ENCODE assay signal across 24 mouse cellular contexts in the genomic region with DNA sequence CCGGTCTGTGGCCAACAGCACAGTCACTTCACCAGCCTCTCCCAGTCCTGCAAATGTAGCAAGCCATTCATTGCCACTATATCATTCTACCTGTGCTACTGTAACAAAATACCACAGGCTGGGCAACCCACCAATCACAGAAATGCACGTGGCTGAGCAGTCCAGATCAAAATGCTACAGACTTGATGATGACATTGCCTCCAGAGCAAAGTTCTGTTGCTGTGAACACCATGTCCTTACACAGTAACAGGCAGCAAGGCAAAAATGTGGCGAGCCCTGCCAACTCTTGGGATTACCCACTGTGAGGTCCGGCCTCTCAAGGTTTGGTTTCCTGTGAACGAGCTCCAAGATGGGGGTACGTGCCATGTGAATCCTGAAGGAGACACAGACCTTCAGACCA. TPM values are rescaled to one million over a fixed set of nuclear protein-coding genes. Genes with fewer than 3 reads are reported as not detected.
DNase-seq lines count a peak whose midpoint lies in the region; ATAC-seq and TF ChIP-seq lines count a peak whose summit lies in the region.
"Had no signal": no experiment of that assay in that cellular context is flagged by ENCODE, and none has a peak within 500 bp of the region (broad histone marks: within the 10 kb centered on the region; RNA-seq: fewer than 3 reads in every experiment).

No protein-coding gene starts in this region.

- TF ChIP-seq EP300 in liver, postnatal 0 days (IDR thresholded peaks at IDR 0.05; ENCODE audit: low read depth), result no peak

- no peak for TF ChIP-seq POLR2A in kidney, adult 2 months (IDR thresholded peaks at IDR 0.05; ENCODE audit: low read depth, low read length)
- TF ChIP-seq POLR2A in liver, adult 2 months (IDR thresholded peaks at IDR 0.05; ENCODE audit: extremely low read depth, insufficient read depth, low read length), result no peak

- DNase-seq in kidney, adult 2 months, result peak; percentile 3
- no peak for DNase-seq in kidney, postnatal 4 days
- peak; percentile 83 for DNase-seq in liver, adult 2 months (ENCODE audit: extremely low read depth, low read depth, low spot score)
- no peak for DNase-seq in liver
- no peak for DNase-seq in liver, postnatal 0 days
- DNase-seq: adrenal gland, adult 2 months; adrenal gland, adult 8-10 months; adrenal gland, postnatal 10 days; adrenal gland, postnatal 14 days; adrenal gland, postnatal 25 days; adrenal gland, postnatal 36 days; B cell, adult 2 months; cerebellum, adult 11 months; cerebellum, adult 11-12 months; cerebellum, adult 18-20 months had no signal

- no peaks in the 10 kb centered on the region for H3K9me3 ChIP-seq in liver, postnatal 0 days (ENCODE audit: low read length)
- no peaks in the 10 kb centered on the region for H3K9me3 ChIP-seq in liver, embryonic 12.5 days (replicated peaks)

- no peak overlapping the region for H3K27ac ChIP-seq in kidney, adult 2 months (ENCODE audit: insufficient read depth, low read depth, low read length)
- H3K27ac ChIP-seq in liver, adult 2 months (replicated peaks; ENCODE audit: insufficient read depth, low read depth, low read length), result no peak overlapping the region
- no peak overlapping the region for H3K27ac ChIP-seq in liver, postnatal 0 days (ENCODE audit: low read depth)
- no peak overlapping the region for H3K27ac ChIP-seq in liver, embryonic 12.5 days

- no peak for TF ChIP-seq CTCF in kidney, adult 2 months (conservative IDR thresholded peaks at IDR 0.05; ENCODE audit: insufficient read depth, insufficient read length, low read depth, low read length)
- no peak for TF ChIP-seq CTCF in liver, adult 2 months (IDR thresholded peaks at IDR 0.05; ENCODE audit: low read depth, low read length)
- no peak for TF ChIP-seq CTCF in liver, postnatal 0 days (IDR thresholded peaks at IDR 0.05; ENCODE audit: low read depth)

- no peaks in the 10 kb centered on the region for H3K27me3 ChIP-seq in kidney, adult 2 months (replicated peaks; ENCODE audit: control insufficient read depth, insufficient read depth, low read length)
- H3K27me3 ChIP-seq in liver, adult 2 months (ENCODE audit: control insufficient read depth, insufficient read depth, low read length), result no peaks in the 10 kb centered on the region
- H3K27me3 ChIP-seq in liver, postnatal 0 days (ENCODE audit: insufficient read depth, low read length), result no peaks in the 10 kb centered on the region
- H3K27me3 ChIP-seq in liver, embryonic 12.5 days (replicated peaks), result peaks cover 24% of the 10 kb centered on the region
- H3K27me3 ChIP-seq: Patski had no signal

- no peak overlapping the region for H3K4me2 ChIP-seq in liver, postnatal 0 days (ENCODE audit: low read depth, low read length)
- no peak overlapping the region for H3K4me2 ChIP-seq in liver, embryonic 12.5 days

- H3K9ac ChIP-seq in liver, adult 2 months (ENCODE audit: low read depth, low read length), result no peak overlapping the region
- H3K9ac ChIP-seq in liver, postnatal 0 days (replicated peaks), result no peak overlapping the region
- no peak overlapping the region for H3K9ac ChIP-seq in liver, embryonic 12.5 days

- H3K4me1 ChIP-seq in kidney, adult 2 months (ENCODE audit: control insufficient read depth, insufficient read depth, low read length), result no peaks in the 10 kb centered on the region
- peaks cover 1% of the 10 kb centered on the region; the same call in 1 of the 2 replicates for H3K4me1 ChIP-seq in liver, adult 2 months (ENCODE audit: control insufficient read depth, insufficient read depth, low read length)
- H3K4me1 ChIP-seq in liver, postnatal 0 days (ENCODE audit: insufficient read depth), result no peaks in the 10 kb centered on the region
- H3K4me1 ChIP-seq in liver, embryonic 12.5 days, result peaks cover 7% of the 10 kb centered on the region; the same call in 1 of the 2 replicates

- no peaks in the 10 kb centered on the region for H3K36me3 ChIP-seq in kidney, adult 2 months (ENCODE audit: control insufficient read depth, insufficient read depth, low read length)
- H3K36me3 ChIP-seq in liver, adult 2 months (ENCODE audit: control insufficient read depth, insufficient read depth, low read length), result no peaks in the 10 kb centered on the region
- no peaks in the 10 kb centered on the region for H3K36me3 ChIP-seq in liver, postnatal 0 days (replicated peaks; ENCODE audit: insufficient read depth, low read length)
- H3K36me3 ChIP-seq in liver, embryonic 12.5 days, result no peaks in the 10 kb centered on the region
- H3K36me3 ChIP-seq: G1E had no signal

- WGBS in kidney, adult 2 months, result 81% methylated on average over 6 of the region's 6 CpGs
- 62% methylated on average over 6 of the region's 6 CpGs for WGBS in liver, adult 2 months
- WGBS in liver, postnatal 0 days (ENCODE audit: insufficient replicate concordance), result 80% methylated on average over 6 of the region's 6 CpGs
- 68% methylated on average over 6 of the region's 6 CpGs for WGBS in liver, embryonic 12.5 days (ENCODE audit: insufficient replicate concordance)

- no peaks in the 10 kb centered on the region for H3K79me2 ChIP-seq in liver, adult 2 months (ENCODE audit: control insufficient read depth, insufficient read depth, low read length)

- H3K4me3 ChIP-seq in kidney, adult 2 months (ENCODE audit: insufficient read depth, low read depth, low read length), result no peak overlapping the region
- no peak overlapping the region for H3K4me3 ChIP-seq in liver, adult 2 months (ENCODE audit: insufficient read depth, low read depth, low read length)
- H3K4me3 ChIP-seq in liver, postnatal 0 days (ENCODE audit: low read depth, low read length), result no peak overlapping the region
- no peak overlapping the region for H3K4me3 ChIP-seq in liver, embryonic 12.5 days

- peak; percentile 67 for ATAC-seq in liver, postnatal 0 days
- no peak for ATAC-seq in liver, embryonic 12.5 days
- ATAC-seq: activated CD4-positive, CD25-positive, alpha-beta regulatory T cell, adult 4 months; CD4-positive, CD25-positive, alpha-beta regulatory T cell, adult 4 months; Patski had no signal

RNA-seq across cellular contexts. Expression of a gene that starts 19.4 kb away (rescaled TPM):
- 0.03 TPM in 1 of 2 replicates, not detected in the other for polyA plus RNA-seq in kidney, adult 2 months (2012; rRNA removed)
- total RNA-seq in liver, adult 2 months (2014; rRNA removed), result 0.09 and 0.20 TPM in 2 replicates
- 0.04 TPM in 2 replicates for polyA plus RNA-seq in liver, adult 2 months (2012; rRNA removed)
- 0.06 TPM in 1 of 2 replicates, not detected in the other for polyA plus RNA-seq in liver, postnatal 0 days (2015; fragmentation: Nextera tagmentation; extraction: Ambion mirVana)
- not detected in 2 replicates for polyA plus RNA-seq in liver, embryonic 12.5 days (2016; fragmentation: Nextera tagmentation; extraction: Ambion mirVana)
- total RNA-seq: adrenal gland, postnatal 10 days; CH12.LX; ES-E14; G1E; MEL had no signal
- polyA plus RNA-seq: adrenal gland, adult 2 months; C2C12; CD4-positive, CD25-positive, alpha-beta regulatory T cell, adult 4 months; G1E had no signal

Comparison
In these comparisons a context has a peak if more than half of its experiments do, and no peak if none do; other contexts are left out.
1. DNase-seq: peak in kidney, adult 2 months (single experiment) and liver, adult 2 months (single experiment); none in kidney, postnatal 4 days (0 of 2), liver (single experiment) and liver, postnatal 0 days (single experiment).